Mouse (Mus musculus) liver, adult (tissue): ENCODE results near the gene Olfr262.
"Not testable (repeated sequence)": the region's sequence is repeated elsewhere in the genome, so short reads cannot be mapped to it uniquely, and the experiment has no call there.

Experiments
- GATA4 ChIP-seq: IDR thresholded peaks from 2 replicates; pipeline ENCODE4 v1.6.1; 2014; ENCODE audit warnings: mild to moderate bottlenecking, low read length; ENCODE audit not compliant: insufficient replicate concordance

Gene Olfr262

DNA sequence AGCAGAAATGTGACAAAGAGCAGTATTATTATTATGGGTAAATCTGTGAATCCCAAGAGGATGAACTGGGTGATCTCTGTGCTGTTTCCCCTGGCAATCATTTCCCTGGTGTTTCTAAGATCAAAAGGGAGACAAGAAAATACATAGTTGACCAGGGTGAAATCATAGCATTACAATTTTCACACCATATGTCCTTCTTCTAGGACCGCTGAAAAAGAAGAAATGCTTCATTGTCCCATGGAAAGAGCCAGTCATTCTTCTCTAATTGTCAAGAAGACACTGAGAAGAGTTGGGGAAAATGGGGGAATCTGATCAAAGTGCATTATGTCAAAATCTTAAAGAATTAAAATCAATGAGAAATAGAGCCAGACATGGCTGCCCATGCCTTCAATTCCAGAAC lies at the start of gene Olfr262:
Gene Olfr262, minus strand, starts transcription at position 101 of the 400 bp plus-strand sequence.
- no peak for TF ChIP-seq GATA4

DNA sequence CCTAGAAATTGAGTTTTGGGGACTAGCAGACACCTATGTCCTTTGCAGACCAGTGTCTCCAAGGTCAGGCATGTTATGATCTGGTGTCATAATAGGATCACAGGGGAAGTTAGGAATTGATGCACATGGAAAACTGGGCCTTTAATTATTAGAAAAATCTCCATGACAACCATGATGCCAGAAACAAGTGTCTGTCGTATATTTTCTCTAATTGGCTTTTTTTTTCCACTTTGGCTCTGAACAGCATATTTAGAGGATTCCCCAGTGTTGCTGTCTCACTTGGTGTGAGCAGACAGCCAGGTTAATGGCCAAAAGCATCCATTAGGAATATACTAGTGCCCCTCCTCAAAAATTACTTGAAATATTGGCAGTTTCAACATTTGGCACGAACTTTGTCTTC lies 38.1 kb upstream of the Olfr262 start, which contains the start of gene Olfr1434:
Gene Olfr1434, plus strand, starts transcription at position 301 of the 400 bp plus-strand sequence.
- no peak for TF ChIP-seq GATA4

DNA sequence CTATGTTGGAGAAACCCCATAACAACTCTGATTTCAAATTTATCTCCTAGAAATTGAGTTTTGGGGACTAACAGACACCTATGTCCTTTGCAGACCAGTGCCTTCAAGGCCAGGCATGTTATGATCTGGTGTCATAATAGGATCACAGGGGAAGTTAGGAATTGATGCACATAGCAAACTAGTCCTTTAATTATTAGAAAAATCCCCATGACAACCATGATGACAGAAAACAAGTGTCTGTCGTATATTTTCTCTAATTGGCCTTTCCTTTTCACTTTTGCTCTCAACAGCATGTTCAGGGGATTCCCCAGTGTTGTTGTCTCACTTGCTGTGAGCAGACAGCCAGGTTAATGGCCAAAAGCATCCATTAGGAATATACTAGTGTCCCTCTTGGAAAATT lies 19.3 kb upstream of the Olfr262 start, which contains the start of gene Olfr235:
Gene Olfr235, plus strand, starts transcription at position 301 of the 400 bp plus-strand sequence.
- no peak for TF ChIP-seq GATA4

DNA sequence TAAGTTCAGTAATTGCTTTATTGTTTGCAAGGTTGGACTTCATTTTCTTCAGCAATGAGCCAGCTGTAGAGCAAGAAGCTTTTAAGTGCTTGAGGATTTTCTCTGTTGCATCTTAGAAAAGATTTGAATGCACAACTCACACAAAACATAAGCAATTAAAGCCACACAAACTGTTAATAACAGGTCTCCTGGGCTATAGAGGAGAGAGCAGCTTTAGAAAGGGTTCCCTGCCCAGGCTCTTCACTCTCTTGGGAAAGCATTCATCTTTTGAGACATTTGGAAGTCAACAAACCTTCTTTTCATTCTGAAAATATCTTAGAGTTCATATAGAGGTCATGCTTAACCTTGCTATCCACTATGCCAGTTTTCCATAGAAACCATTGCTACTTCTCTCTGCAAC lies 9.0 kb downstream of the Olfr262 start, which contains the start of gene Olfr1432:
Gene Olfr1432, minus strand, starts transcription at position 101 of the 400 bp plus-strand sequence.
- TF ChIP-seq GATA4: not testable (repeated sequence)

DNA sequence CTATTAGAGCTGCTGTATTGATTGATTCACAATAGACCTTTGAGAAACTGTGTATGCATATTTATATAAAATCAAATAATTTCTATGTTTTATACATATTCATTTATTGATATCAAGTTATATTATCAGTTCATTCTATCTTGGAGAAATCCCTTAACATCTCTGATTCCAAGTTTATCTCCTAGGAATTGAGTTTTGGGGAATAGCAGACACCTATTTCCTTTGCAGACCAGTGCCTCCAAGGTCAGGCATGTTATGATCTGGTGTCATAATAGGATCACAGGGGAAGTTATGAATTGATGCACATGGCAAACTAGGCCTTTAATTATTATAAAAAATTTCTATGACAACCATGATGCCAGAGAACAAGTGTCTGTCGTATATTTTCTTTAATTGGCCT lies 41.1 kb downstream of the Olfr262 start, which contains the start of gene Olfr1431:
Gene Olfr1431, plus strand, starts transcription at position 301 of the 400 bp plus-strand sequence.
- no peak for TF ChIP-seq GATA4
